Mouse (Mus musculus): ENCODE data around the gene Anks3. TPM values are rescaled to one million over a fixed set of nuclear protein-coding genes. Genes with fewer than 3 reads are reported as not detected.

The Anks3 gene
- polyA plus RNA-seq, 1 experiment from 2014 or later: 44.9 TPM

- Histone ChIP-seq H3K27me3 (ENCODE audit: control insufficient read depth, insufficient read depth, low read length) (no peaks in the 10 kb centered on the region), H3K4me3 (ENCODE audit: low read depth, low read length) (peak overlapping the region; percentile 90), H3K4me1 (ENCODE audit: control insufficient read depth, insufficient read depth, low read length) (peaks cover 10% of the 10 kb centered on the region), H3K27ac (ENCODE audit: low read depth, low read length) (peak overlapping the region; percentile 60; the same call in 1 of the 2 replicates), H3K9ac (ENCODE audit: low read length) (peak overlapping the region; percentile 88), H3K9me3 (ENCODE audit: control insufficient read depth, low read length) (no peaks in the 10 kb centered on the region), H3K4me2 (ENCODE audit: low read depth) (peak overlapping the region; percentile 98), H3K36me3 (ENCODE audit: control insufficient read depth, insufficient read depth, low read length) (peaks cover 13% of the 10 kb centered on the region)
- 3% methylated on average over 16 of the region's 16 CpGs for WGBS
- ATAC-seq (ENCODE audit: insufficient read depth, low FRiP score, low TSS enrichment) (peak; percentile 51), DNase-seq (ENCODE audit: low spot score) (peak; percentile 50)
These were observed 24.6 kb downstream of the Anks3 start for GRCm38 (mm10) chr16:4939412-4939811.

- WGBS: under 1% methylated on average over 28 of the region's 28 CpGs
- Histone ChIP-seq H3K27me3 (ENCODE audit: control insufficient read depth, insufficient read depth, low read length) (no peaks in the 10 kb centered on the region), H3K4me1 (ENCODE audit: control insufficient read depth, insufficient read depth, low read length) (peaks cover 10% of the 10 kb centered on the region), H3K36me3 (ENCODE audit: control insufficient read depth, insufficient read depth, low read length) (peaks cover 16% of the 10 kb centered on the region), H3K9me3 (ENCODE audit: control insufficient read depth, low read length) (no peaks in the 10 kb centered on the region), H3K9ac (ENCODE audit: low read length) (peak overlapping the region; percentile 88), H3K4me2 (ENCODE audit: low read depth) (peak overlapping the region; percentile 98), H3K4me3 (ENCODE audit: low read depth, low read length) (peak overlapping the region; percentile 90), H3K27ac (ENCODE audit: low read depth, low read length) (peak overlapping the region; percentile 60; the same call in 1 of the 2 replicates)
- peak; percentile 94 for DNase-seq (ENCODE audit: low spot score)
- peak; percentile 92 for ATAC-seq (ENCODE audit: insufficient read depth, low FRiP score, low TSS enrichment)
These were observed 25.0 kb downstream of the Anks3 start for GRCm38 (mm10) chr16:4938989-4939388.

GRCm38 (mm10) chr16:4938461-4938860 lies 25.5 kb downstream of the Anks3 start, which contains the start of gene Nudt16l1:
TSS of gene Nudt16l1 (plus strand) at chr16:4938761.
- Histone ChIP-seq H3K4me2 (ENCODE audit: low read depth) (peak within 1 kb of the TSS; percentile 98), H3K27me3 (ENCODE audit: control insufficient read depth, insufficient read depth, low read length) (no peaks in the 10 kb centered on the region), H3K9ac (ENCODE audit: low read length) (peak within 1 kb of the TSS; percentile 88), H3K4me1 (ENCODE audit: control insufficient read depth, insufficient read depth, low read length) (peaks cover 10% of the 10 kb centered on the region), H3K9me3 (ENCODE audit: control insufficient read depth, low read length) (no peaks in the 10 kb centered on the region), H3K4me3 (ENCODE audit: low read depth, low read length) (peak within 1 kb of the TSS; percentile 90), H3K27ac (ENCODE audit: low read depth, low read length) (peak within 1 kb of the TSS; percentile 60; the same call in 1 of the 2 replicates), H3K36me3 (ENCODE audit: control insufficient read depth, insufficient read depth, low read length) (peaks cover 16% of the 10 kb centered on the region)
- ATAC-seq (ENCODE audit: insufficient read depth, low FRiP score, low TSS enrichment) (no peak), DNase-seq (ENCODE audit: low spot score) (no peak)
- WGBS: 19% methylated on average over 2 of the region's 2 CpGs

- Histone ChIP-seq H3K4me3 (ENCODE audit: low read depth, low read length) (no peak overlapping the region), H3K36me3 (ENCODE audit: control insufficient read depth, insufficient read depth, low read length) (peaks cover 14% of the 10 kb centered on the region), H3K4me1 (ENCODE audit: control insufficient read depth, insufficient read depth, low read length) (peaks cover 10% of the 10 kb centered on the region), H3K27ac (ENCODE audit: low read depth, low read length) (no peak overlapping the region), H3K4me2 (ENCODE audit: low read depth) (no peak overlapping the region), H3K9ac (ENCODE audit: low read length) (no peak overlapping the region), H3K9me3 (ENCODE audit: control insufficient read depth, low read length) (no peaks in the 10 kb centered on the region), H3K27me3 (ENCODE audit: control insufficient read depth, insufficient read depth, low read length) (no peaks in the 10 kb centered on the region)
- ATAC-seq (ENCODE audit: insufficient read depth, low FRiP score, low TSS enrichment): no peak
- no peak for DNase-seq (ENCODE audit: low spot score)
- WGBS: 85% methylated on average over 8 of the region's 8 CpGs
These were observed 26.4 kb downstream of the Anks3 start for GRCm38 (mm10) chr16:4937351-4938190.

GRCm38 (mm10) chr16:4935931-4936703 lies 27.9 kb downstream of the Anks3 start:
- Histone ChIP-seq H3K27me3 (ENCODE audit: control insufficient read depth, insufficient read depth, low read length) (no peaks in the 10 kb centered on the region), H3K9ac (ENCODE audit: low read length) (no peak overlapping the region), H3K9me3 (ENCODE audit: control insufficient read depth, low read length) (no peaks in the 10 kb centered on the region), H3K27ac (ENCODE audit: low read depth, low read length) (no peak overlapping the region), H3K4me1 (ENCODE audit: control insufficient read depth, insufficient read depth, low read length) (peaks cover 10% of the 10 kb centered on the region), H3K4me2 (ENCODE audit: low read depth) (no peak overlapping the region), H3K36me3 (ENCODE audit: control insufficient read depth, insufficient read depth, low read length) (peaks cover 14% of the 10 kb centered on the region), H3K4me3 (ENCODE audit: low read depth, low read length) (no peak overlapping the region)
- ATAC-seq (ENCODE audit: insufficient read depth, low FRiP score, low TSS enrichment) (no peak), DNase-seq (ENCODE audit: low spot score) (no peak)
- 91% methylated on average over 10 of the region's 10 CpGs for WGBS

- DNase-seq (ENCODE audit: low spot score) (no peak), ATAC-seq (ENCODE audit: insufficient read depth, low FRiP score, low TSS enrichment) (no peak)
- Histone ChIP-seq H3K4me1 (ENCODE audit: control insufficient read depth, insufficient read depth, low read length) (peaks cover 10% of the 10 kb centered on the region), H3K4me2 (ENCODE audit: low read depth) (no peak overlapping the region), H3K27ac (ENCODE audit: low read depth, low read length) (no peak overlapping the region), H3K4me3 (ENCODE audit: low read depth, low read length) (no peak overlapping the region), H3K27me3 (ENCODE audit: control insufficient read depth, insufficient read depth, low read length) (no peaks in the 10 kb centered on the region), H3K9ac (ENCODE audit: low read length) (no peak overlapping the region), H3K9me3 (ENCODE audit: control insufficient read depth, low read length) (no peaks in the 10 kb centered on the region), H3K36me3 (ENCODE audit: control insufficient read depth, insufficient read depth, low read length) (peaks cover 10% of the 10 kb centered on the region)
- WGBS: 98% methylated on average over 31 of the region's 31 CpGs
These were observed 28.6 kb downstream of the Anks3 start for GRCm38 (mm10) chr16:4935430-4935829.

- no peak overlapping the region for H3K4me2 ChIP-seq (ENCODE audit: low read depth)
- no peak for DNase-seq (ENCODE audit: low spot score)
- WGBS: 84% methylated on average over 3 of the region's 3 CpGs
- H3K27me3 ChIP-seq (ENCODE audit: control insufficient read depth, insufficient read depth, low read length): no peaks in the 10 kb centered on the region
- no peak overlapping the region for H3K27ac ChIP-seq (ENCODE audit: low read depth, low read length)
- H3K9me3 ChIP-seq (ENCODE audit: control insufficient read depth, low read length): no peaks in the 10 kb centered on the region
- no peak for ATAC-seq (ENCODE audit: insufficient read depth, low FRiP score, low TSS enrichment)
- H3K9ac ChIP-seq (ENCODE audit: low read length): no peak overlapping the region
- peaks cover 11% of the 10 kb centered on the region for H3K36me3 ChIP-seq (ENCODE audit: control insufficient read depth, insufficient read depth, low read length)
- H3K4me1 ChIP-seq (ENCODE audit: control insufficient read depth, insufficient read depth, low read length): no peaks in the 10 kb centered on the region
- no peak overlapping the region for H3K4me3 ChIP-seq (ENCODE audit: low read depth, low read length)
These were observed 31.6 kb downstream of the Anks3 start for GRCm38 (mm10) chr16:4932429-4932828.

- ATAC-seq (ENCODE audit: insufficient read depth, low FRiP score, low TSS enrichment) (no peak), DNase-seq (ENCODE audit: low spot score) (no peak)
- no peaks in the 10 kb centered on the region for H3K27me3 ChIP-seq (ENCODE audit: control insufficient read depth, insufficient read depth, low read length)
- H3K27ac ChIP-seq (ENCODE audit: low read depth, low read length): no peak overlapping the region
- peaks cover 8% of the 10 kb centered on the region for H3K36me3 ChIP-seq (ENCODE audit: control insufficient read depth, insufficient read depth, low read length)
- 95% methylated on average over 2 of the region's 2 CpGs for WGBS
- no peaks in the 10 kb centered on the region for H3K4me1 ChIP-seq (ENCODE audit: control insufficient read depth, insufficient read depth, low read length)
- no peaks in the 10 kb centered on the region for H3K9me3 ChIP-seq (ENCODE audit: control insufficient read depth, low read length)
- H3K9ac ChIP-seq (ENCODE audit: low read length): no peak overlapping the region
- H3K4me2 ChIP-seq (ENCODE audit: low read depth): no peak overlapping the region
- H3K4me3 ChIP-seq (ENCODE audit: low read depth, low read length): no peak overlapping the region
These were observed 35.5 kb downstream of the Anks3 start for GRCm38 (mm10) chr16:4928474-4928873.

All from neural tube, embryonic 11.5 days (tissue).